Mouse (Mus musculus): ENCODE data around the gene Rrbp1. TPM values are rescaled to one million over a fixed set of nuclear protein-coding genes. Genes with fewer than 3 reads are reported as not detected.

Gene Rrbp1
- polyA plus RNA-seq, 1 experiment from 2014 or later, result 48.0 TPM

- DNase-seq (ENCODE audit: low spot score), result no peak
Measured at GRCm38 (mm10) chr2:144002229-144002984, 8.7 kb downstream of the Rrbp1 start.

GRCm38 (mm10) chr2:143992977-143993376 is 18.1 kb downstream of the Rrbp1 start:
- H3K4me1 ChIP-seq, result peaks cover 11% of the 10 kb centered on the region; the same call in 1 of the 2 replicates
- no peak overlapping the region for H3K4me3 ChIP-seq
- no peak overlapping the region for H3K27ac ChIP-seq (replicated peaks)
- DNase-seq (ENCODE audit: low spot score), result no peak
- 74% methylated on average over 1 of the region's 1 CpGs for WGBS
- no peaks in the 10 kb centered on the region for H3K27me3 ChIP-seq (ENCODE audit: low read depth, poor library complexity, severe bottlenecking)
- peaks cover 10% of the 10 kb centered on the region for H3K36me3 ChIP-seq
- no peaks in the 10 kb centered on the region for H3K9me3 ChIP-seq (replicated peaks)

More at GRCm38 (mm10) chr2:144002229-144002984, 8.7 kb downstream of the Rrbp1 start:
- no peak overlapping the region for H3K4me3 ChIP-seq
- H3K27me3 ChIP-seq (ENCODE audit: low read depth, poor library complexity, severe bottlenecking), result no peaks in the 10 kb centered on the region
- H3K9me3 ChIP-seq (replicated peaks), result no peaks in the 10 kb centered on the region
- WGBS, result 93% methylated on average over 5 of the region's 5 CpGs
- H3K4me1 ChIP-seq, result 0 out of 2 replicates have a peak, but pooled peaks cover 4% of the 10 kb centered on the region
- no peak overlapping the region for H3K27ac ChIP-seq (replicated peaks)
- H3K36me3 ChIP-seq, result no peaks in the 10 kb centered on the region

DNA sequence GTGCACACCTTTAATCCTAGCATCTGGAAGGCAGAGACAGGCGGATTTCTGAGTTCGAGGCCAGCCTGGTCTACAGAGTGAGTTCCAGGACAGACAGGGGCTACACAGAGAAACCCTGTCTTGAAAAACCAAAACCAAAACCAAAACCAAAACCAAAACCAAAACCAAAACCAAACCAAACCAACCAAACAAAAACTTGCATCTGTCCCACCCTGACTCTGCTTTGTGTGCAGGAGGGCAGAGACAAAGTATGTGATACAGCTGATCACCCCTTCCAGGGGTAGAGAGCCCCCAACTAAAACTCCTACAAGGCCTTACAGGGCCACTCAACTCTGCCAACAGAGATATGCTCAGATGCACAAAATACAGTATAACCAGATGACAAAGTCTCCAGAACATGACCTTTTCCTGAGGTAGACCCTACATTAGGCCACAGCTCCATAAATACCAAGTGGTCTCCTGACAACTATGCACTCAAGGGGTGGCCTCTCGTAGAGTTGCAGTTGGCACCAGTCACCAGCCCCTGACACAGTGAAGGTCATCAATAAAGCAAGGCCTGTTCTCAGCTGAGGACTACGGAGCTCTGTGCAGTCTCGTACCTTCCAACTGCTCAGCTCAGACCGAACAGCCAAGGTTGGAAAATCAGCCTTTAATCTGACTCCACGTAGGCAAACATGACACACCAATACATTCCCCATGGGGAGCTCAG is 18.9 kb downstream of the Rrbp1 start:
- Histone ChIP-seq H3K27ac (replicated peaks) (no peak overlapping the region), H3K4me3 (no peak overlapping the region), H3K4me1 (peaks cover 11% of the 10 kb centered on the region; the same call in 1 of the 2 replicates), H3K36me3 (peaks cover 12% of the 10 kb centered on the region), H3K9me3 (replicated peaks) (no peaks in the 10 kb centered on the region), H3K27me3 (ENCODE audit: low read depth, poor library complexity, severe bottlenecking) (no peaks in the 10 kb centered on the region)
- WGBS, result 95% methylated on average over 7 of the region's 7 CpGs
- DNase-seq (ENCODE audit: low spot score), result no peak

DNA sequence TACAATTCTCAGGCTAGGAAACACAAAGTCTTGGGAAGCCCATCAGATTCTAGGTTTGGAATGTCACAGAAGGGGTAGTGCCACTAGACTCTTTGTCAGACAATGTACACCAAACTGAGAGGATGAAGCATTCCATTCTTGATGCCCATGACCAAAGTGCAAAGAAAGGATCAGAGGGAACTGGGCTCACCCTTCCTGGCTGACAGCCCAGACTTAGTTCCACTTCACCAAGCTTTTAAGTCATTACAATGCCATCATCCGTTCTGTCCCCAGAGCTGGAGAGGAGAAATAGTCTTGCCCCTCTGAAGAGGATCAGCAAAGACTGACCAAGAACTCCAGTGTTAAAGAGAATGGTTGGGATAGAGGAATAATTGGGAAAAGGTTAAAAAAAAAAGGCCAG is 20.1 kb downstream of the Rrbp1 start:
- H3K27me3 ChIP-seq (ENCODE audit: low read depth, poor library complexity, severe bottlenecking), result no peaks in the 10 kb centered on the region
- H3K4me1 ChIP-seq, result peaks cover 11% of the 10 kb centered on the region; the same call in 1 of the 2 replicates
- 23% methylated on average over 1 of the region's 1 CpGs for WGBS
- no peak overlapping the region for H3K27ac ChIP-seq (replicated peaks)
- peaks cover 12% of the 10 kb centered on the region for H3K36me3 ChIP-seq
- no peaks in the 10 kb centered on the region for H3K9me3 ChIP-seq (replicated peaks)
- H3K4me3 ChIP-seq, result no peak overlapping the region
- DNase-seq (ENCODE audit: low spot score), result no peak

DNA sequence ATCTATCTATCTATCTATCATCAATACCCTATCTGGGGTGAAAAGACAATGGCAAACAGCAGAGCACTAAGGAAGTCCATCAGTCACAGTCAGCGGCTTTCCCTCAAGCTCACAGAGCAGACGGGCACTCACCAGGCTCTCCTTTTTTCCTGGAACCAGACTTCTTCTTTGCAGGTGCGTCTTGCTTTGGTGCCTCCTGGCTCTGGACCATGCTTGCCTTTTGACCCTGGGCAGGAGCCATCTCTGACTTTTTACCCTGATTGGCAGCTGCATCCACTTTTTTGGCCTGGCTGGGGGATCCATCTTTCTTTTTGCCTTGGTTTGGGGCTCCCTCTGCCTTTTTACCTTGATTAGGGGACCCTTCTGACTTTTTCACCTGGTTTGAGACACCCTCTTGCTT is 23.0 kb downstream of the Rrbp1 start:
- Histone ChIP-seq H3K9me3 (replicated peaks) (no peaks in the 10 kb centered on the region), H3K4me1 (peaks cover 11% of the 10 kb centered on the region; the same call in 1 of the 2 replicates), H3K27me3 (ENCODE audit: low read depth, poor library complexity, severe bottlenecking) (no peaks in the 10 kb centered on the region), H3K36me3 (peaks cover 28% of the 10 kb centered on the region), H3K4me3 (no peak overlapping the region), H3K27ac (replicated peaks) (no peak overlapping the region)
- DNase-seq (ENCODE audit: low spot score), result no peak
- WGBS, result 91% methylated on average over 3 of the region's 3 CpGs

DNA sequence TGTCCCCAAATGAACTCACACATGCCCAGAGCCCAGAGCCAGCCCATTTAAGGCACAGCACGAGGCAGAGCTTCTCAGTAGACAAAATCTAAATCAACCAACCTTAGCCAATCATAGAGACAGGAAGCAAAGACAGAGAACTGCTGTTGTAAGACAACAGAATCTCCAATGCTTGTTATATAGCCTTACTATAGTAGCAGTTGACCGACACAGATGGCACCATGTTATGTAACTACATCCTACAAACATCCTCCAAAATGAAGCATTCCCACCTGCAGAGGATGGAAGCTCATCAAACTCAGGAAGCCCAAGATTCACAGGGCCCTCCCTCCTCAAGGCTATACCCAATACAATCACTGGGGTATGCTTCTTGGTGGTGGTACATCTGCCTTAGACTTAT is 23.6 kb downstream of the Rrbp1 start:
- Histone ChIP-seq H3K27me3 (ENCODE audit: low read depth, poor library complexity, severe bottlenecking) (no peaks in the 10 kb centered on the region), H3K36me3 (peaks cover 30% of the 10 kb centered on the region), H3K4me3 (no peak overlapping the region), H3K9me3 (replicated peaks) (no peaks in the 10 kb centered on the region), H3K4me1 (peaks cover 11% of the 10 kb centered on the region; the same call in 1 of the 2 replicates), H3K27ac (replicated peaks) (no peak overlapping the region)
- no peak for DNase-seq (ENCODE audit: low spot score)
- 87% methylated on average over 2 of the region's 2 CpGs for WGBS

- Histone ChIP-seq H3K4me1 (no peaks in the 10 kb centered on the region), H3K27ac (replicated peaks) (no peak overlapping the region), H3K27me3 (ENCODE audit: low read depth, poor library complexity, severe bottlenecking) (no peaks in the 10 kb centered on the region), H3K9me3 (replicated peaks) (no peaks in the 10 kb centered on the region), H3K4me3 (no peak overlapping the region), H3K36me3 (peaks cover 23% of the 10 kb centered on the region; the same call in 1 of the 2 replicates)
- DNase-seq (ENCODE audit: low spot score), result no peak
- 76% methylated on average over 2 of the region's 2 CpGs for WGBS
Measured at GRCm38 (mm10) chr2:143983482-143983881, 27.6 kb downstream of the Rrbp1 start.

- H3K27ac ChIP-seq (replicated peaks), result no peak overlapping the region
- peaks cover 23% of the 10 kb centered on the region; the same call in 1 of the 2 replicates for H3K36me3 ChIP-seq
- 69% methylated on average over 3 of the region's 3 CpGs for WGBS
- H3K27me3 ChIP-seq (ENCODE audit: low read depth, poor library complexity, severe bottlenecking), result no peaks in the 10 kb centered on the region
- H3K9me3 ChIP-seq (replicated peaks), result no peaks in the 10 kb centered on the region
- H3K4me3 ChIP-seq, result no peak overlapping the region
- DNase-seq (ENCODE audit: low spot score), result no peak
- no peaks in the 10 kb centered on the region for H3K4me1 ChIP-seq
Measured at GRCm38 (mm10) chr2:143982901-143983300, 28.2 kb downstream of the Rrbp1 start.

- H3K4me1 ChIP-seq, result no peaks in the 10 kb centered on the region
- no peak overlapping the region for H3K27ac ChIP-seq (replicated peaks)
Measured at GRCm38 (mm10) chr2:143982152-143982551, 28.9 kb downstream of the Rrbp1 start.

DNA sequence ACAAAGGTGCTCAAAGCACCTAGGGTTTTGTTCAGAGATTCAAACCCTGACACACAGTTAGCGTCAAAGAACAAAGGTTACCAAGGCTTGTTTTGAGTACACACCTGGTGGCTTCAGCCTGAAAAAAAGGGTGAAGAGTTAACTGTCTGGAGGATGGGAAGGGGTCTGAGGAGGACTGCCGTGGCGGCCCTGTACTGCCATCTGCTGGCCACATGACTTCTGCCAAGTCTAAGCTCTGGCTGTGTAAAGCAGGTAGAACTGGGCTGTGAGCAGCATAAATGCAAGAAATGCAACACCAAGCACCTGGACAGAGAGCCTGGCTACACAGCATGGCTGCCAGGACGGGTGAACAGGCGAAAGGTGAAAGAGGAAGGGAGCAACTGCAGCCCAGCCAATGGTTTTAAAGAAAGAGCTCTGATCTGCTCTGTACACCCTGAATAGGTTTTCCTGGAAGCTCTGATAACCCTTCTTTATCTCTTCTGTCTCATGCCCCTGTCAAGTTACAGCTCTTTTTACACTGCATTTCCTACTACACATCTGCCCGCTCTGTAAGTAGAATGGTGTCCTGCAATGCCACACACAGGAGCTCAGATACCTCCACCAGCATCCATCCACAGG is 30.2 kb downstream of the Rrbp1 start:
- Histone ChIP-seq H3K36me3 (peaks cover 20% of the 10 kb centered on the region; the same call in 1 of the 2 replicates), H3K27ac (replicated peaks) (no peak overlapping the region), H3K9me3 (replicated peaks) (no peaks in the 10 kb centered on the region), H3K4me3 (no peak overlapping the region), H3K27me3 (ENCODE audit: low read depth, poor library complexity, severe bottlenecking) (no peaks in the 10 kb centered on the region), H3K4me1 (no peaks in the 10 kb centered on the region)
- peak; percentile 70 for DNase-seq (ENCODE audit: low spot score)
- WGBS, result 46% methylated on average over 6 of the region's 6 CpGs

More at GRCm38 (mm10) chr2:143982152-143982551, 28.9 kb downstream of the Rrbp1 start:
- Histone ChIP-seq H3K36me3 (peaks cover 20% of the 10 kb centered on the region; the same call in 1 of the 2 replicates), H3K9me3 (replicated peaks) (no peaks in the 10 kb centered on the region), H3K4me3 (no peak overlapping the region), H3K27me3 (ENCODE audit: low read depth, poor library complexity, severe bottlenecking) (no peaks in the 10 kb centered on the region)
- 90% methylated on average over 4 of the region's 4 CpGs for WGBS
- no peak for DNase-seq (ENCODE audit: low spot score)

GRCm38 (mm10) chr2:143978444-143979147 is 32.5 kb downstream of the Rrbp1 start:
- Histone ChIP-seq H3K9me3 (replicated peaks) (no peaks in the 10 kb centered on the region), H3K27ac (replicated peaks) (no peak overlapping the region; the same call in 1 of the 2 replicates), H3K4me3 (no peak overlapping the region), H3K4me1 (no peaks in the 10 kb centered on the region), H3K36me3 (peaks cover 14% of the 10 kb centered on the region), H3K27me3 (ENCODE audit: low read depth, poor library complexity, severe bottlenecking) (no peaks in the 10 kb centered on the region)
- no peak for DNase-seq (ENCODE audit: low spot score)
- WGBS, result 93% methylated on average over 8 of the region's 8 CpGs

DNA sequence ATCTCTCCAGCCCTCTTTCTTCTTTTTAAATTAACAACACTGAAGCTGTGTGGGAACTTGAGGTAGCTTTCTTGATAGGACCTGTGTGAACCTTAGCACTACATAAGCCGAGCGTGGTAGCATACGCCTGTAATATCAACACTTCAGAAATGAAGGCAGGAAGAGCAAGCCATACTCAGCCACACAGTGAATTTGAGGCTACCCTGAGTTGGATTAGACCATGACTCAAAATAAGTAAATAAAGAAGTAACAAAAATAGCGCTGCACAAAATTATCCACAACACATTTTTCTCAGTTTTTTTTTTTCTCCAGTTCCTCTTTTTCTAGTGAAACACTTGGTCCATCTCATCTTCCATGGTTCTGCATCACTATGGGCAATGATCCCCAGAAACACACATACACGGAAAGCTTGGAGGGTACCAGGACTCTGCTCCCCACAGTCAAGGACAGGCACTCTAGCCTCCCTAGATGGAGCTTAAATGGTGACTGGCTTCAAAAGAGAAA is 35.9 kb downstream of the Rrbp1 start:
- WGBS, result 94% methylated on average over 5 of the region's 5 CpGs
- Histone ChIP-seq H3K4me1 (no peaks in the 10 kb centered on the region), H3K4me3 (no peak overlapping the region), H3K9me3 (replicated peaks) (no peaks in the 10 kb centered on the region), H3K36me3 (peaks cover 44% of the 10 kb centered on the region), H3K27me3 (ENCODE audit: low read depth, poor library complexity, severe bottlenecking) (no peaks in the 10 kb centered on the region), H3K27ac (replicated peaks) (no peak overlapping the region)
- no peak for DNase-seq (ENCODE audit: low spot score)

All from midbrain, embryonic 10.5 days (tissue).